Mouse (Mus musculus) thymus, postnatal 25 days (tissue): ENCODE measurements around the gene Smtnl1.
"Not testable (repeated sequence)": the region's sequence is repeated elsewhere in the genome, so short reads cannot be mapped to it uniquely, and the experiment has no call there.

Experiments used
- DNase-seq: peaks from one replicate; pipeline ENCODE4 v3.0.0; 2022

Gene Smtnl1

DNA sequence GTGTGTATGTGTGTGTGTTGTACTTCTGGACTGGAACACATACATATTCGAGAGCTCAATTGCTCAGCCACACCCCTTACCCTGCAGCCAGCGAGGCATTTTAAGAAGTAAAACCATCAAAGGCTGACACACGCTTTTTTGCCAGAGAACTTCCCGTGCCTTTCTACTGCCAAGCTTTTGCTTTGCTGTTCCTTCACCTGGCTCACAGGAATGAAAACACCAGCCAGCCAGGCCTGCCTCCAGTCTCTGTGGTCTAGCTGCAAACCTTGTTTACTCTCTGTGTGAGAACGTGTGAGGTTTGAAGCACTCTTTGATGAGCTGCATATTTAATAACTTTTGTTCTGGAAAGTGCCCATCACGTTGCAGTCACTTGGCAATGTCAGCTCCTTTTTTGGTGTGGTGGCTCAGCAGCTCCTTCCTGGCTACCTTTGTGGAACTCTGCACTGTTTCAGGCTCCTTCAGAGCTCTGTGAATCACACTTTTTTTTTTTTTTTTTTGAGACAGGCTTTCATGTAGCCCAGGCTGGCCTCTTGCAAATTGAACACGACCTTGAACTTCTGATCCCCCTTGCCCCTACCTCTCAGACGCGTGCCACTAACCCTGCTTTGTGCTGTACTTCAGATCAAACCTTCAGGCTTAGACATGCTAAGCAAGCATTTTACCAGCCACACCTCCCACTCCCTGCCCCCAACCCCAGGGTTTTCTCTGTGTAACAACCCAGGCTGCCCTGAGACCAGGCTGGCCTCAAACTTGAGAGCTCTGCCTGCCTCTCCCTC, 15.6 kb upstream of the Smtnl1 start:
- peak; percentile 61 for DNase-seq

DNA sequence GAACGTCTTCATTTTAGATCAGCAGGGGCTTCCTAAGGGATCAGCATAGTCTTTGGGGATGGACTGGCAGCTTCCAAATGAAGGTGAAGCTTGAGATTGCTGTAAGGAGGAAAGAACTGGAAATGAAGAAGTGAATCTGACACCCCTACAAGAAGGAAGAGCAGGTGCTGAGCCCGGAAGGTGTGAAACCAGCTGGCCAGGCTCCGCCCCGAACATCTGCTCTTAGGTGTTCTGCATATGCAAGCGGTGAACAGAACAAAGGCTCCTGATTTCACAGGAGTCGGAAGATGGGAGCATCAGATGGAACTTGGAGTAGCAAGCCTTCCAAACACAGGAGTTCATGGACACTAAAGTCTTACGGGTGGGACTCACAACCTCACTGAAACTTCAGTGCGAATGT, 14.7 kb upstream of the Smtnl1 start:
- DNase-seq, result peak; percentile 73

DNA sequence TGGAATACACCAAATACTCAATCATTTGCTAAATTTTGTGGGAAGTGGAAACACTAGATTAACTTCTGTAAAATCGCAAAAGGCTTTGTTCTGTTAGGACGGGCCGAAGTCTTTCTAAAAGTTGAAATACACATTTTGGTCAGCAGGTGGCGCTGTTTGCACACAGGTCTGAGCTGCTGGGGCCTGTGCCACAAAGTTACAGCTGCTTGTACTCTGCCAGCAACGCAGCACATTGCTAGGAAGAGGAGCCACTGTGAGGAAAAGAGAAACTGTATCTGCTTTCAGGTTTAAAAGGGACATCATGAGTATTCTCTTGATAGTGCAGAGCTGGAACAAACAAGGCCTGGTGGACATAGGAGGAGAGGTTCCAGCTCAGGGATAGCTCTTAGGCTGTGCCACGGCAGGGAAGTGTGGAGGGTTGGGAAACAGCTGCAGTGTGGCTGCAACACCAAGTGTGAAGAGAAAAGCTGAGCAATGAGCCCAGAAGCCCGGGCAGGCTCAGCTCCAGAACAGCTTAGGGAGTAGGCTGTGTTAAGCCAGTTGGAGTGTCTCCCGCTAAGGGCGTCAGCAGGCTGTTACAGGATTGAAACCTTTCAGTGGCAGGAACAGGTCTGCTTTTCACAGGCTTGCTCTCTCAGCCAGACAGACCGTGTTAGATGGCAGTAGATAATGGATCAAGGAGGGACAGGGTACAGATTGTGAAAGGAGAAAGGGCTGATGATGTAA, 9.4 kb upstream of the Smtnl1 start:
- peak; percentile 84 for DNase-seq

DNA sequence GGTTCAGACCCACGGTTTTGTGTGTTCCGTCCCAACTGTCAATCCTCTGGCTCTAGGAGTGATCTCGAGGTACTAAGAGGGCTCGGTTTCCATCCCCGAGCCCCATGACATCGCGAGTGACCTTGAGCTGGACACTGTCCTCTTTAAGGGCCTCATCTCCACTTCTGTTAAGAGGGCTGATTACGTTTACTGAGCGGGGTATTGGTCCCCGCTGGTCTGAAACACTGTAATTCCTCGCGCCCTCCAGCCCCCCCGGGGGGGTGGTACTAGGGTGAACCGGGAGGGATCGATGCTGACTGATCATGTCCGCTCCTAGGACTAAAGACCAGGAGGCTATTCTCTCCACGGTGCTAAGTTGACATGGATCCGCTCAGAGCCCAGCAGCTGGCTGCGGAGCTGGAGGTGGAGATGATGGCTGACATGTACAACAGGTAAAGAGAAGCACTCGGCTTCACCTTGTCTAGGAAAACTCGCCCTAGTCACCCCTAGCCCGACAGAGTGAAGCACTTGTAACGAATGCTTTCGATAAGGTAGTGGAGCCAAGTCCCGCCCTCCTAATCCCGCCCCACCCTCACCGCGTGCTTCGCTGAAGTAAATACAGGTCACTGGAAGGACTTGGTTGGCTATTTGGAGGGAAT, 5.0 kb upstream of the Smtnl1 start:
- no peak for DNase-seq

DNA sequence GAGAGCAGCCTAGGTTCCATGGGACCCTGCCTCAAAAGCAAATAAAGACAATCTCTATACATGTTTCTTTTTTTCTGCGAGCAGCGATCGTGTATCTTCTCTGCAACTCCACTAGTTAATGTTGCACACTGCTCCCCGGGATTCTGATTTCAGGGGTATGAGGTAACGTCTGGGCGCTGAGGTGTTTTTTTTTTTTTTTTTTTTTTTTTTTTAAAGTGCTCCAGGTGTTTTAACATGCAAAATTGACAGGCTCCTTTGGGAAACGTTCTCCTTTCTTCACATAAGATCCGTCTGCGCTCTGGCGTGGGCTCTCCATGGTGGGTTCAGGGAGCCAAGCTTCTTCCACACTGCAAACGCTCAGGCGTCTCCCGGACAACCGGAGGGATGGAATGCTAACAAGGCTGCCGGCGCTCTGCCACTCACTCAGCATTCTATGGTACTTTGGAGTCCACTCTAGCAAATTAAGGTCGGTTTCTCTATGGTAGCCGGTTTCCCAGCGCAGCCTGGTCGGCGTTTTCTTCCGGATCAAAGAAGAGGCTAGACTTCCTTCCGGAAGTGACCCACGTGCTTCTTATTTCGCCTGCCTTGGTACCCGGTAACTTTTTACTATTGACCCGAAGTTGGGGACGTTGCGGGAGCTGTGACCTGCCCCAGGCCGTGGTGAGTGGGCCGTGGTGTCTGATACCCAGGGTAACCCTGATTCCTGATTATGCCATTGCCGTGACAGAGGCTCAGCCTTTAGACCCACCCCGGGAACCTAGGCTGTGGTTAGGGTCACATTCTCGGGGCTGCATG, 4.2 kb upstream of the Smtnl1 start, which contains the start of gene Timm10:
Gene Timm10 (plus strand): TSS at position 510 of the 795 bp plus-strand sequence.
- peak; percentile 71 for DNase-seq

DNA sequence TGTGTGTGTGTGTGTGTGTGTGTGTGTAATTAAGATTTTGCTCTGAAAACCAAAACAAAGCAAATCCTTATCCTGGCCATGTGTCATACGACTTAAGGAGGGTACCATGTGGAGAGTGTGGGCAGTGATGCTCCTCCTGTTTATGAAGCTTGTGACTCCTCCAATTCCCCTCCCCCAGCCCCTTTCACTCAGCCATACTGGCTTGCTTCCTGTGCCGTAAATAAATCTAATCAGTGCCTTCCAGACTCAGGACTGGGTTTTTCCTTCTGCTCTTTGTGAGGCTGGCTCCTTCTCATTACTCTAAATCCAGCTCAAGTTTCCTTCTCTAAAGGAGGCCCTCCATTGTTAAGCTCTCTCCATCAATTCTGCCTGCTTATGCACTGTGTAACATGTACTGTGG, 785 bp upstream of the Smtnl1 start:
- DNase-seq, result no peak

DNA sequence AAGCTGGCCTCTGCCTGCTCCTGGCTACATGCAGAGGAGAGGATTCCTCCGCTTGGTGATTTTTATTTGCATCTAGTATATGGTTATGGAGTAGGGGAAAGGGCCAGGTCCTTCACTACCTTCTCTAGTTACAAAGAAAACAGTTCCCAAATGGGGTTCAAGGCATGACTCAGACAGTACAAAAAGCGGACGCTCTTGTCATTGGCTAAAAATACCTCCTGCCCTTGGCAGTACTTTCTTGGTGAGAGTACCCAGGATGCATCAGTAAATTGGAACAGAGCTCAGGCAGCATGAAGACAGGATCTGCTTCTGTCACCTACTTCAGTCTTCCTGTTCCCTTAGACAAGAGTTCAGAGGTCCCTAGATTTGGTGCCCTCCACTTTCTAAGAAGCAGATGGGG, 2.6 kb downstream of the Smtnl1 start:
- DNase-seq, result no peak

DNA sequence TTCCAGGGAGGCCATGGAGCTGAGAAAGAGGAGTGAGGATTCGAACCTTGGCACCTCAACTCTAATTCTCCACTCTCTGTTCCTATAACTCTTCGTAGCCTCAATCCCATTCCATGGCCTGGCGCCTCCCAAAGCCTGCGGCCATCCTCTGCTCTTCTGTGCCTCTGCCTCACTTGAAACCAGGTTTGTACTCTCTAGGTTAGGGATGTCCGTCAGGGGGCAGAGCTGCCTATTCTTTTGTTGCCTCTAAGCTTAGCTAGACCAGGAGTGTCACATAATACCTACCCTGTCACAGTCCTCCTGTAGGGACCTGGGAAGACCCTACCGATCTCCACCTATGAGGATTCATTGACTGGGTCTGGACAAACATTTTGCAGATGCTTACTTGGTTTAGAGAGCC, 9.8 kb downstream of the Smtnl1 start:
- no peak for DNase-seq

DNA sequence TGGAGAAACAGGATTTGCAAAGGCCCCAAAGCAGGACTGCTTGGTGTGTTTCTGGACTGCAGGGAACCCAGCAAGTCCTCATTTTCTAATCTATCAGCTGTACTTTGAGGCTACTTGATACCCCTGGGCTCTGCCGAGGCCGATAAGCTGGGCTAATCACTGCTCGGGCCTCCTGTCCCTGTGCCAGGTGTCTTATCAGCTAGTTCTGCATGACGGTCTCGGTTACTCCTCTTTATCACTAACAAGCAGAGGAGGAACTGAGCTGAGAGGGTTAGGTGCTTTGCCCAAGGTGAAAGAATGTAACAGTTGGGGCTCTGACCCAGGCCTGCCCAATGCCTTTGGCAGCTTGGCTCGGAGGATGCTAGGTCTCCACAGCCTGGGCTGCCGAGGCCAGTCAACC, 10.6 kb downstream of the Smtnl1 start:
- no peak for DNase-seq

DNA sequence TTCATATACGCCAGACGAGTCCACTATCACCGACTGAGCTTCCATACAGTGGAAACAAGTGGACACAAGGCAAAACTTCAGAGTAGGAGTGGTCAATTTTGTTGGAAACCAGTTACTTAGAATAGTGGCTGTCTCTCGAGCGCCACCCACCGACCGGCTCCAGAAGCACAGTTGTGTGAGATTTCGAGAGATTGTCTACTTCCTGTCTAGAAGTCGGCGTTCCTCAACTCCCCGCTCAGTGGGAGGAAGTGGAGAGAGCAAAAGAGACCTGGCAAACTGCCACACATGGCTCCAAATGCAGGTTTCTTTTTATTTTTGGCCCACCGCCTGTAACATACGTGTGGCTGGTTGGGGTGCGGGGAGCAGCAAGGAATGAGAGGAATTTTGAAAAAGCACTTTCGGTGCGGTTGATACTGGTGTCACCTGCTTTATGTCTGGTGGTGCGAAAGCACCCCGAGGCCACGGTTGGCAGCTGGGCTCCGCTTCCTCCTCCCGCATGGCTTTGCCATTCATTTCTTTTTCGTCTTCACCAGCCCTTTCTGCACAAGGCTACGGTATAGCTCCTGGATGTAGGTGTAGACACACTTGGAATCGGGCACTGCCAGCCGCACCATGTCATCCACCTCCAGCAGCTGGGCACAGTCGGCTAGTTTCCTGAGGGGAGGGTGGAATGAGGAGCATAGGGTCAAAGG, 11.4 kb downstream of the Smtnl1 start:
- DNase-seq, result peak; percentile 84

DNA sequence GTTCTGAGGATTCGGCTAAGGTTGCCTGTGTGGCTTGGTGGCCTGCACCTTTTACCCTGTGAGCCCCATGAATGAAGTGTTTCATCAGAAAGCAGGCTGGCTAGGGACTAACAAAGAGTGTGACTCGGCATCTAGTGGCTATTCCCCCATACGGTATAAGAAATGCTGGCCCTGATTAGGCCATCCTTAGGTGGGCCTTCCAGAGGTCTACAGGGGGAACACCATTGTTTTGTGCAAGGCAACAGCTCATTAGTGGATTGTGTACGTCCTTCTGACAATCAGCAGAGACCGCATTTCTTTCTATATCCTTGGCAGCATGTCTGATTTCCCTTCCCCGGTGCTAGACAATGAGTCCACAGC, 11.9 kb downstream of the Smtnl1 start:
- no peak for DNase-seq

DNA sequence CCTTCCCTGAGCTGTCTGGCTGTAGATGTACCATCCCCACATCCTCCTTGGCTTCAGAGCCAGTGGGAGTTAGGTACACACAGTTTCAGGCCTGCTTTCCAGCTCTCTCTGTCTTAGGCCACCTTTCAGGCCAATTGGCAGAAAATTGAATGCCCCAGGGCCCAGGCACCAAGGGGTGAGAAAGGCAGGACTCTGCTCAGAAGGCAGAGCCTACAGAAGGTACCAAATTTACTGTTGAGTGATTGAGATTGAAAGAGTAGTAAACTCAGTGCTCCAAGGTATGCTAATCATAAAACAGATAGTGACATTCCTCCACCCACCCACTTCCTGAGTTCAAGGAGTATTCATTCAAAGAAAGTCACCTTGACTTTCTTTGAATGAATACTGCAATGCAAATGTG, 13.1 kb downstream of the Smtnl1 start:
- DNase-seq, result no peak

DNA sequence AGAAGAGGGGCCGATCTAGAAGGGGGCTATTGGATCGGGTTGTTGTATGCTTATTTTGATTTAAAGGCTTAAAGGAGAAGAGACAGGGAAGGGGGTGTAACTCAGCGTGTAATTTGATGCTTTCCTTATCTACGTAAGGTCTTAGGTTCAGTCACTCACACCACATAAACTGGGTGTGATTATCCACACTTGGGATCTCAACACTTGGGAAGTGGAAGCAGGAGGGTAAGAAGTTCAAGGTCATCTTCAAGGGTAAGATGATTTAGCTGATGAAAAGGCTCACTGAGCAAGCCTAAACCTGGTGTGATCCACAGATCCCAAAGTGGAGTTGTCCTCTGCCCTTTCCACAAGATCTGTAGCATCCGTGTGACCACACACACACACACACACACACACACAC, 15.9 kb downstream of the Smtnl1 start:
- no peak for DNase-seq

DNA sequence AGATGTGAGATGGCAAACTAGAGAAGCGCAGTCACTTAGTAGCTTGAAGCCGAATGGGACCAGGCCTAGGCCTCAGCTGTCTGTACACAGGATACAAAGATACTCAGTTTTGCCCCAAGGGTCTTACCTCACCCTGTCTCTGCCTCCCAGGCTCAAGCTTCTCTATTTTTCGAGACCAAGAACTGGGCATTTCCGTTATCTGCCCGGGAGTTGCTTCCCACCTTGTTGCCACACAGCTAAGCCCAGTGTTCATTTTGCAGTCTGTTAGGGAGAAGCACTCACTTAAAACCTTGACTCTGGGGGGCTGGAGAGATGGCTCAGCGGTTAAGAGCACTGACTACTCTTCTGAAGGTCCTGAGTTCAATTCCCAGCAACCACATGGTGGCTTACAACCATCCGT, 18.5 kb downstream of the Smtnl1 start:
- DNase-seq, result no peak

DNA sequence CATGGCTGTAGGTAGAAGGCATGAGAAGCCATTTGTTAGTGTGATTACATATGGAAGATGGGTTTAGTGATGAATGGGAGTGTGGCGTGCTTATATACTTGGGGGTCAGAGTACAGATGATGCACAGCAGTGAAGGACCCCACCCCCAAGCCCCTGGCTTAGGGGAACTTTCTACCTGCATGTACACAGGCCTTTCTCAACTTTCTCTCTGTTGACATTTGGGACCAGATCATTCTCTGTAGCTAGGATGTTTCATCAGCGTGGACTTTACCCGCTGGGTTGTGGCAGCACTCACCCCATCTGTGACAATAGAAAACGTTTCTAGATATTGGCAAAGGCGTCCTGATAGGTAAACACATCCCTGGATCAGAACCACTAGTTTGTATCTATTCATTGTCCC, 21.2 kb downstream of the Smtnl1 start:
- DNase-seq, result not testable (repeated sequence)

DNA sequence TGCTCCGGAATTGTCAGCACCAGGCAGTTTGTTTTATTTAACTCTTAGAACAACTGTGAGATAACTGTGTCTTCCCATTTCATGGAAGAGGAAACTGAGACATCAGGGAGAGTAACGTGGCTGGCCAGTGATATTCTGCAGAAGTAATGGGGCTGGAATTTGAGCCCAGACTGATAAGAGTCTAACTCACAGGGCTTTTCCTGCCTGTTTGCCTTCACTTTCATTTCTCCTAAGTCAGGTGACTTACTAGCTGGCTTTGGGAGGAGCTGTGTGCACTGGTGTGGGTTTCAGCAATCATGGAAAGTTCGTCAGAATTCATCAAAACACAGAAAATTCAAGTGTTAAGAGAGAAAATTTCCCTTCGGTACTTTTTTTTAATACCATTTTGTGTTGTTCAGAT, 22.1 kb downstream of the Smtnl1 start:
- DNase-seq, result no peak

DNA sequence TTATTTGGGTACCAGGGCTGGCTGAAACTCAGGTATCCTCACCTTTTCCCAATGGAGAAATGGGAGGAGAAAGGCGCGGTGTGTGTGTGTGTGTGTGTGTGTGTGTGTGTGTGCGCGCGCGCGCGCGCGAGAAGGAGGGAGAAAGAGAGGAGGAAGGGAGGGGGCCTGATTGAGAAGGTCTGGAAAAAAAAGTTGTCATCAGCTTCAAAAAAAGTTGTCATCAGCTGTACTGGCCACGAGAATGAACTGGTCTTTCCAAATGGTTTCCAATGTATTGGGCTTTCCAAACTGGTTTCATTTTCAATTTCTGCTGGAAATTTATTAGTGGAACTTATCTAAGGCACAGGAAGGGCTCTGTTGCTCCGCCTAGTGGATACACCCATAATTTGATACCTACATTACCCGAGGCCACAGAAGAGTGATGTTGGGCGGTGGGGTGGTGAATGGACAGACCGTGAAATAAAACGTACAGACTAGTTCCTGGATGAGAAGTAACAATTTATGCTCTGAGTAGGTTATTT, 23.4 kb downstream of the Smtnl1 start:
- DNase-seq, result peak; percentile 50

DNA sequence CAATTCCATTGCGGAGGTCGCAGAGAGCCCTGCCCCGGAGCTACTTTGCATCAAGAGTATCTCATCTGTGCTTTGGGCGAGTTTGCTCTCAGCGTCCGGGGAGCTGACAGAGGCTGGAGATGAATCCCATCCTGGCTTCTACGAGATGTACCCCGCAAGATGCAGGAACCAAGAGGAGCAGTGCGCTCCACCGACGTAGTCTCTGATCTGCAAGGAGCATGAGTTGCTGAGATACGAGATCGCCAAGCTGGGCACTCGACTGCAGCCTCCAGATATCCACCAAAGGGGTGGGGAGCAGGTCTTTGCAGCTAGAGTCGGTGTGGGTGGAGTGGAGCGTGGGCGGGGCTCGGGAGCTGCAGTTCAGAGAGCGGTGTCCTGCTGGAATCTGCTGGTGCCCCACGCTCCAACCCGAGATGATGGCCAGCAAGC, 23.9 kb downstream of the Smtnl1 start, which contains the start of gene Ube2l6:
Gene Ube2l6 (plus strand): TSS at position 336 of the 429 bp plus-strand sequence.
- DNase-seq, result peak; percentile 42

DNA sequence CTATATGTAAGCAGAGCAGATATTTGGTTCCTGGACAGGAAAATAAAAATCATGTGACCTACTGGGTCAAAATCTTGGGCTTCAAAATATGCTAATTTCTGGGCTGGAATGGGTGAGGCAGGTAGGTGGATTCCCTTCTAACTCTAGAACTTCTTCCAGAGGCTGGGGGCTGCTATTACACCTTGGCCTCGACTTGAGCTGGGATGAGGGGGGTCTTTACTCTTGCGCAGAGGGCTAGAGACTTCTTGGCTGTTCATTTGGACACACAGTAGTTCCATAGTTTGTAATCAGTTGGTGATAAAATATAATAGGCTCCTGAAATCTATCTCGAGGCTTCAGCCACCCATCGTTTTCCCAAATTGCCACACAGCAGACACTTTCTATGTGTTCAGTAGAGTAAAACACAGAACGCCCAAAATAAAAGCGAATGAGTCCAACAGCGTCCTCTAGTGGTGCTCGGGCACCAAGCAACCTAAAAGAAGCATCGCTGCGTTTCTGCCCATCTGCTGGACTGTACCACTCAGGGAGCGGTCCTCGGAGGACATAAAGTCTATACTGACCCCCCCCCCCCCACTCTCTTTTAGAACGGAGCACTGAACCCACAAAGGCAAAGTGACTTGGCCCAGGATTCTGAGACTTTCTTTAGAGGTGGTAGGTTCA, 24.5 kb downstream of the Smtnl1 start:
- peak; percentile 44 for DNase-seq

DNA sequence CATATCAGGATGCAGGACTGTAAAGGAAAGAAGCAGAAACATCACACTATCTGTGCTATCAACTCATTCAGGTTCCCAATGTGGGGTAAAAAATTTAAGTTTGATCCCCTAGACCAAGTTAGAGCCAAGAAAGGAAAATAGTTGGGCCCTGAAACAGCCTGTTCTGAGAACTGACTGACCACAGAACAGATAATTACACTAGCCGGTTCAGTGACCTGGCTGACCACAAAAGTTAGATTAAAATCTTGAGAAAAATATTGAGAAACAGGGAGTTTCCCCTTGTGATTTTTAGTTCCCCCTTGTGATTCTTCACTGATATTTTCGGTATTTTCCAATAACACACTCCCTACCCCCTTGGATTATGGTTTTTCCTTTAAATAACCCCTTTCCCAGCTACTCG, 28.6 kb downstream of the Smtnl1 start:
- DNase-seq, result no peak

DNA sequence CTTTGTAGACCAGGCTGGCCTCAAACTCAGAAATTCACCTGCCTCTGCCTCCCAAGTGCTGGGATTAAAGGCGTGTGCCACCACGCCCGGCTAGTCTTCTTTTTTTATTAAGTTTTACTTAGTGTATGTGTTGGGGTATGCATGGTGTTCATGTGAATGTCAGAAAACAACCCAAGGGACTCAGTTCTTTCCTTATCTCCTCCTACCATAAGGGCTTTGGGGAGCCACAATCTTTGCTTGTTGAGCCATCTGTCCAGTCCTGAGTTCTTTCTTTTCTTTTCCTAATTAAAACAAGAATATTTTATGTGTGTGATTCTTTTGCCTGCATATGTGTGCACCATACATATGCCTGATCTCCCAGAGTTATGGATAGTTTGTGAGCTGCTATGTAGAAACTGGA, 29.3 kb downstream of the Smtnl1 start:
- no peak for DNase-seq

DNA sequence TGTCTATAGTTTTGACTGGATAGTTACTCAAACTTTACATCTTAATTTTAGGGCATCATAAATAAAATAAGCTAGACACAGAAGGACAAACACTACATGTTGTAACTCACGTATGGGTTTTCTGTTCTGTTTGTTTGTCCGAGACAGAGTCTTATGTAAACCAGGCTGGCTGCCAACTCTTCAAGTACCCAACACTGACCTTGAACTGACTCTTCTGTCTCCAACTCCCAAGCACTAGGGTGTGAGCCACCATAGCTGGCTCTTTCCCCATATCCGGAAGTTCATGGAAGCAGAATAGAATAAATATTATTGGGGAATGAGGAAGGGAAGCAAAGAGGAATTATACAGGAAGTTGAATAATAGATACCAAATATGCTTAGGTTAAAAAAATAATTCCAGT, 29.9 kb downstream of the Smtnl1 start:
- DNase-seq, result no peak
